Mouse (Mus musculus) forebrain, embryonic 16.5 days (tissue): ENCODE measurements around the gene Fam193a. TPM values are rescaled to one million over a fixed set of nuclear protein-coding genes. Genes with fewer than 3 reads are reported as not detected.

Experiments used
- ATAC-seq: fragments of 200-750 bp; cut with Nextera tagmentation; 2 replicates; pipeline ENCODE4 v1.8.0; 2017; ENCODE audit warnings: mild to moderate bottlenecking, moderate library complexity
- H3K27ac ChIP-seq: fragments of 300-500 bp; sonication (generic); 2 replicates; pipeline ENCODE4 v1.5.1; 2014; ENCODE audit warnings: low read length, control low read depth
- H3K27me3 ChIP-seq: fragments of 300-500 bp; sonication (generic); replicated peaks from 2 replicates; pipeline ENCODE4 v1.6.1; 2014; ENCODE audit warnings: low read length; ENCODE audit not compliant: control insufficient read depth, insufficient read depth
- H3K36me3 ChIP-seq: fragments of 300-500 bp; sonication (generic); 2 replicates; pipeline ENCODE4 v1.6.1; 2014; ENCODE audit not compliant: control insufficient read depth, insufficient read depth
- H3K4me1 ChIP-seq: fragments of 300-500 bp; sonication (generic); replicated peaks from 2 replicates; pipeline ENCODE4 v1.6.1; 2014; ENCODE audit warnings: low read length; ENCODE audit not compliant: control insufficient read depth, insufficient read depth
- H3K4me2 ChIP-seq: fragments of 300-500 bp; sonication (generic); 2 replicates; pipeline ENCODE4 v1.6.1; 2014; ENCODE audit warnings: mild to moderate bottlenecking, low read length, control low read depth
- H3K4me3 ChIP-seq: fragments of 300-500 bp; sonication (generic); replicated peaks from 2 replicates; pipeline ENCODE4 v1.5.1; 2014; ENCODE audit warnings: mild to moderate bottlenecking, low read length, control low read depth
- H3K9ac ChIP-seq: fragments of 300-500 bp; sonication (generic); replicated peaks from 2 replicates; pipeline ENCODE4 v1.6.1; 2014; ENCODE audit warnings: low read depth, low read length, control low read depth
- H3K9me3 ChIP-seq: fragments of 300-500 bp; sonication (generic); 2 replicates; pipeline ENCODE4 v1.6.1; 2016; ENCODE audit warnings: low read length; ENCODE audit not compliant: control insufficient read depth
- WGBS: fragments of 180-500 bp; shearing (Covaris S2); extraction: QIAGEN DNeasy Blood & Tissue Kit; methylation state at CpG from one replicate; pipeline ENCODE4 v1.1.7; 2014; 5-methylcytosine and 5-hydroxymethylcytosine counted together
- polyA plus RNA-seq: library from polyadenylated mRNA; unstranded; fragments of >200 nt; fragmentation: Nextera tagmentation; extraction: Ambion mirVana; gene quantifications from 2 replicates; pipeline ENCODE4 v1.2.1, GENCODE M21; 2015

Gene Fam193a
- polyA plus RNA-seq, 1 experiment from 2014 or later, result 17.1 TPM

DNA sequence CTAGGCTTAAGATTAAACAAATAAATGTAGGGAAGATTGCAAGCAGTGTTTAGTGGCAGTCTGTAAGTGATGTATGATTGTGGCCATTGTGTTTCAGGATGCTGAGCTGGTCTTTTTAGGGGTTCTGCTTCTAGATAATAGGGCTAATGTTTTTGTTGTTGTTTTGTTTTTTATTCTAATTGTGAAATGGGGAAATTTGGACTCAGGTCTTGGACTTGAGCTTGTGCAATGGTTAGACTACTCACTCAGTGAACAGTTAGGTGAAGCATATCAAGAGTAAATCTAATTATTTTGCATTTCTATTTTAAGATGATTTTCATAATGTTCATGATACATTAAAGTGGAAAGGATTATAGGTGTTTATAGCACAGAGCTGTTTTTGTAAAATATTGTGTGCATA, 2.8 kb downstream of the Fam193a start:
- H3K9ac ChIP-seq, result no peak overlapping the region
- no peaks in the 10 kb centered on the region for H3K9me3 ChIP-seq
- H3K4me3 ChIP-seq, result no peak overlapping the region
- no peaks in the 10 kb centered on the region for H3K27me3 ChIP-seq
- no peak overlapping the region for H3K27ac ChIP-seq
- peaks cover 19% of the 10 kb centered on the region for H3K4me1 ChIP-seq
- no peak for ATAC-seq
- H3K4me2 ChIP-seq, result 0 out of 2 replicates have a peak overlapping the region, but pooled peaks have one; percentile 3
- H3K36me3 ChIP-seq, result no peaks in the 10 kb centered on the region

DNA sequence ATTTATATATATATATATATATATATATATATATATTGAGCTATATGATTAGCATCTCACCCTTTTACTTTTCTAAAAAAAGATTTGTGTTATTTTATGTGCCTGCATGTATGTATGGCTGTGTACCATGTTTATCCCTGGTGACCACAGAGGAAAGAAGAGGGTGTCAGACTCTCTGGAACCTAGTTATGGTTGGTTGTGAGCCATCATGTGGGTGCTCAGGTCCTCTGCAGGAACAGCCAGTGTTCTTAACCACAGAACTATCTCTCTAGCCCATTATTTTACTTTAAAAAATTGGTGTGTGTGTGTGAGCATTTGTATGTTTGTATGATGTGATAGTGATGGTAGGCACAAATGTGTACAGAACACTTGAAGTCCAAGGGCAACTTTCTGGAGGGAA, 9.1 kb downstream of the Fam193a start:
- Histone ChIP-seq H3K27ac (no peak overlapping the region), H3K4me1 (no peaks in the 10 kb centered on the region; the same call in 1 of the 2 replicates), H3K9me3 (no peaks in the 10 kb centered on the region), H3K4me3 (no peak overlapping the region), H3K27me3 (no peaks in the 10 kb centered on the region), H3K9ac (no peak overlapping the region), H3K36me3 (no peaks in the 10 kb centered on the region), H3K4me2 (no peak overlapping the region)
- no peak for ATAC-seq

DNA sequence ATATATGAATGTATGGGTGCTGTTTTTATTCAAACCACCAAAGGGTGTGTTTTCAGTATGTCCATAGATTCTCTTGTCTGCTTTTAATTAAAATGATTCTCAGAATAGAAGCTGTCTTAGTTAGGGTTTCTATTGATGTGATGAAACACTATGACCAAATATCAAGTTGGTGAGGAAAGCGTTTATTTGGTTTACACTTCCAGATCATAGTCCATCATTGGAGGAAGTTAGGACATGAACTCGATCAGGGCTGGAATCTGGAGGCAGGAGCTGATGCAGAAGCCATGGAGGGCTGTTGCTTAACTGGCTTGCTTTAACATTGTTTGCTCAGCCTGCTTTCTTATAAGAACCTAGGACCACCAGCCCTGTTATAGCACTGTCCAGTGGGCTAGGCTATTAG, 12.0 kb downstream of the Fam193a start:
- Histone ChIP-seq H3K36me3 (no peaks in the 10 kb centered on the region), H3K9me3 (no peaks in the 10 kb centered on the region), H3K27ac (no peak overlapping the region), H3K27me3 (no peaks in the 10 kb centered on the region), H3K4me3 (no peak overlapping the region), H3K9ac (no peak overlapping the region), H3K4me2 (no peak overlapping the region), H3K4me1 (no peaks in the 10 kb centered on the region; the same call in 1 of the 2 replicates)
- ATAC-seq, result no peak
- 96% methylated on average over 2 of the region's 2 CpGs for WGBS

DNA sequence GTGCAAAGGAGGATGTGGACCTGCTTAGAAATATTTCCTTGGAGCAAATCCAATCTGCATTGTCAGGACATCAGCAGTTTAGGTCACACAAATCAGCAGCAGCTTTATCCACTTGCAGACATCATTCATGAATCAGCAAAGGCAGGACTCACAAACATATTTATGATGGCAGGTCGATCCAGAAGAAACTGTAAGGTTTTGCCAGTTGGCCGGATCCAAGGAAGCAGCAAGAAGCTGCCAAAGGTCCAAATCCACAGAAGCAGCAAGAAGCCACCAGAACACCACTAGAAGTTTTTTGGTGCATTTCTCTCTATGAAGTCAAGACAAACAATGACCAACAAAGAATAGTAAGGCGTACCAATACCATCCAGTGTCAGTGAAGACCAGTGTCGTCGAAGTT, 15.9 kb downstream of the Fam193a start:
- Histone ChIP-seq H3K4me2 (no peak overlapping the region), H3K27me3 (no peaks in the 10 kb centered on the region), H3K4me3 (no peak overlapping the region), H3K9me3 (no peaks in the 10 kb centered on the region), H3K9ac (no peak overlapping the region), H3K36me3 (no peaks in the 10 kb centered on the region), H3K4me1 (no peaks in the 10 kb centered on the region; the same call in 1 of the 2 replicates), H3K27ac (no peak overlapping the region)
- no peak for ATAC-seq
- WGBS, result 94% methylated on average over 5 of the region's 5 CpGs

DNA sequence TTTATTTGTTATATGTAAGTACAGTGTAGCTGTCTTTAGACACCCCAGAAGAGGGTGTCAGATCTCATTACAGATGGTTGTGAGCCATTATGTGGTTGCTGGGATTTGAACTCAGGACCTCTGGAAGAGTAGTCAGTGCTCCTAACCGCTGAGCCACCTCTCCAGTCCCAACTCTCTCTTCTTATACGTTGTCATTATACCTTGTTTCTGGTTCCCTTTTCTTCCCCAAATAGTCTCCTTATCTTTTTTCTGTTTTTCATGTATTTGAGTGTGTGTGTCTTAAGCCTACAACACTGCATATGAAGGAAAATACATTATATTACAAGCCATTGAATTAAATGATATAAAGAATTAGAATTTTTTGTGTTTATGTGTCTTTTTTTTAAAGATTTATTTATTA, 17.0 kb downstream of the Fam193a start:
- no peak for ATAC-seq
- 100% methylated on average over 2 of the region's 2 CpGs for WGBS

DNA sequence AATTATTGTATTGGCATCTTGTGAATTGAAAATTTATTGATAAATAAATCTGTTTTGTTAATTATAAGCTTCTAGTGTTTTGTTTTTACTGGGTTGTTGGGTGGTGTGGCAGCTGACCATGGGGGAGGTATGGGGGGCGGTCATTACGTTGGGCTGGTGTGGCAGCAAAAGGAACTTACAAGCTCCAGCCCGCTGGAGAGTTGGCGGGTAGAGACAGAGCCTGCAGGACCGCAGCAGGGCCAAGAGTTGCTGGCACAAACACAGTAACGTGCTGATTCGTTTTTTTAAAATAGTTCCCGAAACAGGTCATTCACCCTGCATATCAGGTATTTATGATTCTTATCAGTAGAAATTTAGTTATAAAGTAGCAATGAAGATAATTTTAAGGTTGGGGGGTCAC, 23.5 kb downstream of the Fam193a start:
- no peak overlapping the region for H3K9ac ChIP-seq
- no peak overlapping the region for H3K4me2 ChIP-seq
- no peak overlapping the region for H3K4me3 ChIP-seq
- H3K4me1 ChIP-seq, result peaks cover 10% of the 10 kb centered on the region
- no peak overlapping the region for H3K27ac ChIP-seq
- WGBS, result 94% methylated on average over 8 of the region's 8 CpGs
- no peak for ATAC-seq
- no peaks in the 10 kb centered on the region for H3K36me3 ChIP-seq
- H3K27me3 ChIP-seq, result no peaks in the 10 kb centered on the region
- H3K9me3 ChIP-seq, result no peaks in the 10 kb centered on the region

More for the DNA sequence above, 17.0 kb downstream of the Fam193a start:
- Histone ChIP-seq H3K4me3 (no peak overlapping the region), H3K9ac (no peak overlapping the region), H3K27ac (no peak overlapping the region), H3K27me3 (no peaks in the 10 kb centered on the region), H3K4me2 (no peak overlapping the region), H3K36me3 (no peaks in the 10 kb centered on the region), H3K4me1 (no peaks in the 10 kb centered on the region; the same call in 1 of the 2 replicates), H3K9me3 (no peaks in the 10 kb centered on the region)

DNA sequence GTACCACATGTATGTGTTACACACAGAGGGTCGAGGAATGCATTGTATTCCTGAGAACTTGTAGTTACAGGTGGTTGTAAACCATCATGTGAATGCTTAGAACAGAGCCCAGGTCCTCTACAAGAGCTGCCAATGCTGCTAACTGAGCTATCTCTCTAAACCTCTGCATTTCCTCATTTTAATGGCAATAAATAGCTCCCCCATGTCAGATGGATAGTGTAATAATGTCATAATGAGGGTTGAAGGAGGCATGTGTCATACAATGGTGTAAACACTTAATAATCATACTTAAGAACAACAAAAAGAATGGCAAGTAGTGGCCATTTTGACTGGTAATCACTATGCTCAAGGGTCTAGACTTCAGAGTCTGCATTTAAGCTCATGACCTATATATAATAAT, 25.6 kb downstream of the Fam193a start:
- H3K9me3 ChIP-seq, result no peaks in the 10 kb centered on the region
- no peak overlapping the region for H3K9ac ChIP-seq
- 92% methylated on average over 1 of the region's 1 CpGs for WGBS
- H3K4me3 ChIP-seq, result no peak overlapping the region
- no peak overlapping the region for H3K27ac ChIP-seq
- no peaks in the 10 kb centered on the region for H3K36me3 ChIP-seq
- no peaks in the 10 kb centered on the region for H3K27me3 ChIP-seq
- H3K4me2 ChIP-seq, result no peak overlapping the region
- H3K4me1 ChIP-seq, result peaks cover 10% of the 10 kb centered on the region
- ATAC-seq, result no peak

DNA sequence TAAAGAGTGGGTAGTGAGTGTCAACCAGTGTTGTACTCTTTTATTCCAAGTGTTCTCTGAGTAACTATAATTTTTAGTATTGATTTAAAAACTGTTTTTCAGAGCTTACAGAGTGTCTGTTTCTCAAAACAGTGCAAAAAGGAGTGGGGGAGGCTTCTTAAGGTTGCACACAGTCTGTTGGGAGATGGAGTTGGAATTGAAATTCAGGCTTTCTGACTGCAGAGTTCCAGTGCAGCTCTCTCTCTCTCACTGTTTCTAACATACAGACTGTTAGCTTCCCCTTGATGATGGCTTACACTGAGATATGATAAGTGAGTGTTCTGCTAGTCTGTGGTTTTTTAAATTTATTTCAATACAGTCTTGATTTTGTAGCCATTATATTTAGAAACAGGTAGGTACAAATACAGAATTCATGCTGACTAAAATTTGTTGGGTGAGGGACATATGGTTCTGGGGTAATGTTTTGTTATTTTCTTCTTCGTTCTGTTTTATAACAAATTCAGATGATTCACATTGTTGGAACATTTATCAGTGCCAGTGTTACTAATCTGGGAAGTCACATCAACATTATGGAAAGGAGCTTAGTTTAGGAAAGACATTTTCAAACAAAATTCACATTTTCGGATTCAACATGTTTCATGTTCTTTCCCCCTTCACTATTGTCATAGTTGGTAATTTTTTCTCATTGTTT, 26.3 kb downstream of the Fam193a start:
- Histone ChIP-seq H3K4me3 (no peak overlapping the region), H3K27me3 (no peaks in the 10 kb centered on the region), H3K4me1 (peaks cover 10% of the 10 kb centered on the region), H3K9ac (no peak overlapping the region), H3K36me3 (no peaks in the 10 kb centered on the region), H3K4me2 (no peak overlapping the region), H3K9me3 (no peaks in the 10 kb centered on the region), H3K27ac (no peak overlapping the region)
- no peak for ATAC-seq
- WGBS, result 73% methylated on average over 2 of the region's 2 CpGs

DNA sequence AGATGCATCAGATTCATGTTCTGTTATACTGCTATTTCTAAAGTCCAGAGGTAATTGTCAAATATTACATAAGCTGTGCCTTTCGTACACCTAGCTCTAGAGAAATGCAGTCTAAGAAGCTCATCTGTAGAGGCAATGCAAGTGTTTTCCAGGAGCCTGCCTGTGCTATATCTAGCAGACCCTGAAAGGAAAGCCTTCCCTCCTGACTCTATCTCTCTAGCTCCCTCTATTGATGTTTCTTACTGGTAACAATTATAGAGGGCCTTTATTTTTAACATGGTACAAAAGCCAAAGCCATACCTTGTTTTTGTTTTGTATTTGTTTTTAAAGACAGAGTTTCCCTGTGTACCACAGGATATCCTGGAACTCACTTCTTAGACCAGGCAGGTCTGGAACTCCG, 28.1 kb downstream of the Fam193a start:
- no peak overlapping the region for H3K9ac ChIP-seq
- no peaks in the 10 kb centered on the region for H3K36me3 ChIP-seq
- WGBS, result 96% methylated on average over 2 of the region's 2 CpGs
- H3K4me1 ChIP-seq, result peaks cover 10% of the 10 kb centered on the region
- H3K27me3 ChIP-seq, result no peaks in the 10 kb centered on the region
- ATAC-seq, result no peak
- no peak overlapping the region for H3K4me2 ChIP-seq
- no peak overlapping the region for H3K4me3 ChIP-seq
- no peak overlapping the region for H3K27ac ChIP-seq
- no peaks in the 10 kb centered on the region for H3K9me3 ChIP-seq

DNA sequence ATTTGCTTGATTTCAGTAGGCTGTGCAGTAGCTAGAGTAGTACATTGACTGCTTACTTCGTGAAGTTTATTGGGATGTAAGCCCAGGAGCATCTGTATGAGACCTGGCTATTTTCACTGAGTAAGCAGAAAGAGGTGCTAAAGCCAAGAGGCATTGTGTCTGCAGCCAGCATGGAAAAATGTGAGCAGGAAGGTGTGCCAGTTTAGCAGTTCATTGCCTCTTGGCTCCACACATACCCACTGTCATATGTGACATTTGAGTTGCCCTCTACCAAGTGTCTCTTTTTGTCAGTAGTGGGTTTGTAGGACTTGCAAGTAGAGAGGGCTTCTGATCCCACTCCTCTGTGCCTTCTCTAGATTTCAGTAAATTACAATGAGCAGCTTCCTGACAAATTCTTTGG, 28.6 kb downstream of the Fam193a start:
- no peak overlapping the region for H3K4me3 ChIP-seq
- no peak for ATAC-seq
- peaks cover 10% of the 10 kb centered on the region for H3K4me1 ChIP-seq
- H3K9me3 ChIP-seq, result no peaks in the 10 kb centered on the region
- H3K9ac ChIP-seq, result no peak overlapping the region
- H3K36me3 ChIP-seq, result no peaks in the 10 kb centered on the region
- no peak overlapping the region for H3K4me2 ChIP-seq
- H3K27ac ChIP-seq, result no peak overlapping the region
- H3K27me3 ChIP-seq, result no peaks in the 10 kb centered on the region
- 78% methylated on average over 1 of the region's 1 CpGs for WGBS
